Mouse (Mus musculus) kidney, embryonic 16.5 days (tissue): ENCODE data around the gene Sec14l3. TPM values are rescaled to one million over a fixed set of nuclear protein-coding genes. Genes with fewer than 3 reads are reported as not detected.
"Not testable (repeated sequence)": the region's sequence is repeated elsewhere in the genome, so short reads cannot be mapped to it uniquely, and the experiment has no call there.

Source experiments
- ATAC-seq: fragments of 200-750 bp; cut with Nextera tagmentation; 2 replicates; pipeline ENCODE4 v1.8.0; 2017; ENCODE audit warnings: moderate TSS enrichment; ENCODE audit not compliant: low FRiP score, low TSS enrichment
- H3K27ac ChIP-seq: fragments of 300-500 bp; sonication (generic); 2 replicates; pipeline ENCODE4 v1.5.1; 2014; ENCODE audit warnings: low read length
- H3K27me3 ChIP-seq: fragments of 300-500 bp; sonication (generic); 2 replicates; pipeline ENCODE4 v1.6.1; 2014; ENCODE audit warnings: low read length, control low read depth, mixed read lengths; ENCODE audit not compliant: insufficient read depth
- H3K36me3 ChIP-seq: fragments of 300-500 bp; sonication (generic); 2 replicates; pipeline ENCODE4 v1.6.1; 2014; ENCODE audit warnings: low read length, control low read depth, mixed read lengths; ENCODE audit not compliant: insufficient read depth
- H3K4me1 ChIP-seq: fragments of 300-500 bp; sonication (generic); 2 replicates; pipeline ENCODE4 v1.6.1; 2014; ENCODE audit warnings: low read length, control low read depth, mixed read lengths; ENCODE audit not compliant: insufficient read depth
- H3K4me2 ChIP-seq: fragments of 300-500 bp; sonication (generic); replicated peaks from 2 replicates; pipeline ENCODE4 v1.6.1; 2014; ENCODE audit warnings: low read depth, low read length
- H3K4me3 ChIP-seq: fragments of 300-500 bp; sonication (generic); 2 replicates; pipeline ENCODE4 v1.5.1; 2014; ENCODE audit warnings: mild to moderate bottlenecking, low read length
- H3K9ac ChIP-seq: fragments of 300-500 bp; sonication (generic); replicated peaks from 2 replicates; pipeline ENCODE4 v1.6.1; 2014; ENCODE audit warnings: low read length
- H3K9me3 ChIP-seq: fragments of 300-500 bp; sonication (generic); 2 replicates; pipeline ENCODE4 v1.6.1; 2016; ENCODE audit warnings: low read length, control low read depth
- WGBS: fragments of 180-500 bp; shearing (Covaris S2); extraction: QIAGEN DNeasy Blood & Tissue Kit; methylation state at CpG from one replicate; pipeline ENCODE4 v1.1.7; 2014; 5-methylcytosine and 5-hydroxymethylcytosine counted together
- polyA plus RNA-seq: library from polyadenylated mRNA; unstranded; fragments of >200 nt; fragmentation: Nextera tagmentation; extraction: Ambion mirVana; gene quantifications from 2 replicates; pipeline ENCODE4 v1.2.1, GENCODE M21; 2015

The Sec14l3 gene
- polyA plus RNA-seq, 1 experiment from 2014 or later = 1.7 TPM

GRCm38 (mm10) chr11:4099447-4099846 is 34.8 kb downstream of the Sec14l3 start:
- Histone ChIP-seq H3K4me3 (no peak overlapping the region), H3K4me1 (peaks cover 17% of the 10 kb centered on the region), H3K9ac (no peak overlapping the region), H3K27ac (no peak overlapping the region), H3K4me2 (no peak overlapping the region), H3K36me3 (no peaks in the 10 kb centered on the region), H3K9me3 (no peaks in the 10 kb centered on the region), H3K27me3 (no peaks in the 10 kb centered on the region)
- ATAC-seq = no peak
- 74% methylated on average over 3 of the region's 3 CpGs for WGBS

DNA sequence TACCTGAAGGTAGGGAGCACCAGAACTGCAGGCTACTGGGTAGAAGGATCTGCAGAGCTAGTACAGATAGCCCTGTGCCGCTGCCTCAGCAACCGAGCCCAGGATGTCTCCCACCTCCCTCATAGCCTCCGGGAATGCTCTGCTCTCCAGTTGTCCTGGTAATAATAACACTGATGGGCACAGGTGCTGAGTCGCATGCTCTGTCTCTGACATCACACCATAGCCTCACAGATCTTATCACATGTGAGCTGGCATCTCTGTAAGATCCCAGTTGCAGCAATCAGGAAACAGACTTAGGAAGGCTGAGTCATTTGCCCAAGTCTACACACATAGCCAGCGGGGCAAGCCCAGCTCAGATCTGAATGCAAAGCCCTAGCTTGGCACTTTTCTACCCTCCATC is 37.2 kb downstream of the Sec14l3 start:
- Histone ChIP-seq H3K36me3 (no peaks in the 10 kb centered on the region), H3K4me1 (peaks cover 6% of the 10 kb centered on the region), H3K9ac (no peak overlapping the region), H3K4me2 (no peak overlapping the region), H3K27me3 (no peaks in the 10 kb centered on the region), H3K4me3 (no peak overlapping the region), H3K27ac (no peak overlapping the region), H3K9me3 (no peaks in the 10 kb centered on the region)
- ATAC-seq = no peak
- WGBS = 83% methylated on average over 5 of the region's 5 CpGs

DNA sequence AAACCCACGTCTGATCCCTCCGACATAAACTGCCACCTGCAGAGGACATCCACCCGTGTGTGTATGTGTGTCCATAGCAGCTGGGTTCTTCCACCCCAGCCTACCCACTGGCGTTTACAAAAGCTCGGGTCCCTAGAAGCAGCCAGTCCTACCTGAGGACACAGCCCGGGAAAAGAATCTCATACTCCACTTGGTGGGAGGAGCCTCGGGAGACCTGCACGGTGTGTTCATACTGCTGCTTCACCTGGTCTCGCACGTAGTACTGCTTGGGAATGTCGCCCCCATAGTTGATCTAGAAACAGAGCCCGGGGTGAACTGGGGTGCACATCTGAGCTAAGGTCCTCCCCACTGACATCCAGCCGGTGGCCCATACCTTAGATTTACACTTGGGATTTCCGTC is 38.9 kb downstream of the Sec14l3 start:
- 82% methylated on average over 14 of the region's 14 CpGs for WGBS
- H3K36me3 ChIP-seq = no peaks in the 10 kb centered on the region
- H3K4me2 ChIP-seq = no peak overlapping the region
- no peak overlapping the region for H3K9ac ChIP-seq
- H3K27ac ChIP-seq = no peak overlapping the region
- no peak overlapping the region for H3K4me3 ChIP-seq
- no peaks in the 10 kb centered on the region for H3K27me3 ChIP-seq
- H3K4me1 ChIP-seq = no peaks in the 10 kb centered on the region
- no peak for ATAC-seq
- no peaks in the 10 kb centered on the region for H3K9me3 ChIP-seq

DNA sequence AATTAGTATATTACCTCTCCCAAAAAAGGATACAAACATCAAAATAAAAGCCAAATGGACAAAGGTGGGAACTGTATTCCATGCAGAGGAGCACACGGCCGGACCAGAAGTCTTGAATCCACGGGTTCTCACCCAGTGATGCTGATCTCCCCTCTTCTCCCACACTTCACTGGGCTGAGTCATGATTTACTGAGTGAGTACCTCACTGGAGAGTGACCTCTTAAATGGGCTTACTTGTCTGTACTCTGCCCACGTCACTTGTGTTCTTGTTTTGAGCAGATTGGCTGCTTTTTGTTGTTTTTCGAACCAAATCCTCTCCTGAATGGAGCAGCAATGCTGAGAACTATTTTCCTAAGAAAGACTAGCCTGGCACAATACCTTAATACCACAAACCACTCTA is 40.3 kb downstream of the Sec14l3 start:
- no peak overlapping the region for H3K27ac ChIP-seq
- WGBS = 62% methylated on average over 5 of the region's 5 CpGs
- no peaks in the 10 kb centered on the region for H3K9me3 ChIP-seq
- H3K4me1 ChIP-seq = no peaks in the 10 kb centered on the region
- H3K4me3 ChIP-seq = no peak overlapping the region
- ATAC-seq = no peak
- H3K9ac ChIP-seq = no peak overlapping the region
- H3K4me2 ChIP-seq = no peak overlapping the region
- no peaks in the 10 kb centered on the region for H3K27me3 ChIP-seq
- no peaks in the 10 kb centered on the region for H3K36me3 ChIP-seq

DNA sequence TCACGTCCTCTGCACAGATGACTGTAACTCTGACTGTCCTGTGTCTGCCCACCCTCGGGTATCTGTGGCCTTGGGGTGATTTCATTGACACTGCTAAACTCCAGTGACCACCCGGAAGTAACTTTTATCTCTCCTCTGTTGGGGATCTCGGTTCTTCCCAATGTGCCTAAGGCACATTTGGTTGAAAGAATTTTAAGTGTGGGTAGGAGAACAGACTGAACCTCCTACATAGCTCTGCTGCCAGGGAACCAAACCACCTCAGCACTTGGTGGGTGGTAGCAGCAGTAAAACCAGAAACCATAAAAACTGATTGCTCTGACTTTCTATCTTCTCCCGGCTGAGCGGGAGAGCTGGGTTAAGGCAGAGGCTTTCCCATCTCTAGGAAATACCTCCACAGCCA is 40.8 kb downstream of the Sec14l3 start:
- WGBS = 27% methylated on average over 6 of the region's 6 CpGs
- Histone ChIP-seq H3K4me2 (no peak overlapping the region), H3K9ac (no peak overlapping the region), H3K4me1 (no peaks in the 10 kb centered on the region), H3K4me3 (no peak overlapping the region), H3K9me3 (no peaks in the 10 kb centered on the region), H3K27me3 (no peaks in the 10 kb centered on the region), H3K27ac (no peak overlapping the region), H3K36me3 (no peaks in the 10 kb centered on the region)
- ATAC-seq = no peak

- not testable (repeated sequence) for H3K27me3 ChIP-seq, H3K4me2 ChIP-seq, H3K4me1 ChIP-seq, H3K4me3 ChIP-seq, H3K9me3 ChIP-seq, H3K36me3 ChIP-seq, ATAC-seq, H3K27ac ChIP-seq, H3K9ac ChIP-seq
- WGBS = 95% methylated on average over 3 of the region's 6 CpGs
These were observed 43.3 kb downstream of the Sec14l3 start for GRCm38 (mm10) chr11:4107901-4108300.

DNA sequence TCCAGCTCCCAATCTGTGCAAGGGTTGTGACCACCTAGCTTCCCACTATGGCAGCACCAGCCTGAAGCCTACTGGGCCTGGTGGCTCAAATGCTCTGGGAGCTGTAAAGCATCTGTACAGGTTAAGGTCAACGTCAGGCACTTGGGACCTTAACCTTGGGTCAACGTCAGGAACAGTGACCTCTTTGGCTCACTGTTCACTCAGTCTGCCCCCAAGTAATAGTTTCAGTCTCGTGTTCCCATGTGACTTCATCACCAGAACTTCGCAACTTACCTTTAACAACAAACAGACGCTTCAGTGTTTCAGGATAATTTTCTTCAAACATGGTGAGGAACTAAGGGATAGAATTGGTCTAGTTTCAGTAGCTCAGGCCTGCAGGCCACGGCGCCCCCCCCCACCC is 44.0 kb downstream of the Sec14l3 start:
- Histone ChIP-seq H3K4me3 (no peak overlapping the region), H3K27me3 (no peaks in the 10 kb centered on the region), H3K9ac (no peak overlapping the region), H3K27ac (no peak overlapping the region), H3K4me2 (no peak overlapping the region), H3K36me3 (no peaks in the 10 kb centered on the region), H3K4me1 (no peaks in the 10 kb centered on the region), H3K9me3 (no peaks in the 10 kb centered on the region)
- ATAC-seq = no peak
- 69% methylated on average over 7 of the region's 7 CpGs for WGBS

DNA sequence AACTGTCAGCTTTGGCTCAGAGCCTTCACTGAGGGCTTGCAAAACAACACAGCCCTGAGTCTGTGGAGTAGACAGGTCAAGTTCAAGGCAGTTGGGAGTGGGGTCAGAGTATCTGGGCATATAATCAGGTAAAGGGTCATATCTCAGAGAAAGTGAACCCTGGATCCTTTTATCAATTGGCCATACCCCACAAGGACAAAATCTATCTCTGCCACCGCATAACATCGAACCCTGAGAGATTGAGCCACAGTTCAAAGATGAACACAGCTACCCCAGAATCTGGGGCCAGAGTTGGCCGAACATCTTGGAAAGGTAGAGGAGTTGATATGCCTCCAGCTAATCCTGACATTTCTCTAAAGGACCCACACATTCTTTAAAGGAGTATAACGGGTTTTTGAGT is 47.4 kb downstream of the Sec14l3 start:
- ATAC-seq = no peak
- Histone ChIP-seq H3K9me3 (no peaks in the 10 kb centered on the region), H3K36me3 (no peaks in the 10 kb centered on the region), H3K4me3 (no peak overlapping the region), H3K27me3 (no peaks in the 10 kb centered on the region), H3K4me1 (no peaks in the 10 kb centered on the region), H3K4me2 (no peak overlapping the region), H3K27ac (no peak overlapping the region), H3K9ac (no peak overlapping the region)
- 91% methylated on average over 4 of the region's 4 CpGs for WGBS

DNA sequence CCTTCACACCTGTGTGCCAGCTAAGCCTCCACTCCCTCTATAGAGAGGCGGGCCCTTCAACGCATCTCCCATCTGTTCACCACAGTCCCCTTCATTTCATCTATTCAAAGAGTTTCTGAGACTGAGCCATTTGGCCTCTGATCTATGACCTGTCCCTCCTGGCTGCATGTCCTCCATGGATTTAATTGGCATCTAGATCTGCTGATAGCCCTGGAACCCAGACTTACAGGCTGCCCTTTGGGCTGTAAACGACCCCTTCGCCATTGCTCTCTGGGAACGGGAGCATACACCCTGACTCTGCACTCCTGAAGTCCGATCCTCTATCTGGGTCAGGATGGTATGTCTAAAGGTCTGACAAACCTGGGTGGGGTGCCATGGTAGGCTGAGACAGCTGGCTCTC is 48.2 kb downstream of the Sec14l3 start:
- Histone ChIP-seq H3K36me3 (no peaks in the 10 kb centered on the region), H3K4me2 (no peak overlapping the region), H3K9ac (no peak overlapping the region), H3K9me3 (no peaks in the 10 kb centered on the region), H3K4me1 (peaks cover 5% of the 10 kb centered on the region; the same call in 1 of the 2 replicates), H3K27ac (no peak overlapping the region), H3K4me3 (no peak overlapping the region), H3K27me3 (no peaks in the 10 kb centered on the region)
- WGBS = 49% methylated on average over 6 of the region's 6 CpGs
- no peak for ATAC-seq

DNA sequence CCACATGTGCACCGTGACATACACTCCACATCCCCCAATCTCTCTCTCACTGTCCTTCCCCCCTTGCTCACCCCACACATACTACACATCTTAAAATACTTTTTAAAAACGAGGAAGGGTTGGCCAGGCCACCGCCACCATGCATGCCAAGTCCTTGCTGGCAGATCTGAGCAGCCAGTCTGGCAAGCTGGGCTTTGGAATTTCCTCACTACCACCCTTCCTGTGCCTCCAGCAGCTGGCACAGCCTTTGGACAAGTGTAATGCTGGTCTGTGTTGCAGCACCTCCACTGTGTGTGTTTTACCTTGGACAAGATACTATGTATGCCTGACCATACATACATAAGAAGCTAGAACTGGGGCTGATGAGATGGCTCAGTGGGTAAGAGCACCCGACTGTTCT is 48.9 kb downstream of the Sec14l3 start:
- Histone ChIP-seq H3K4me1 (peaks cover 9% of the 10 kb centered on the region; the same call in 1 of the 2 replicates), H3K9me3 (no peaks in the 10 kb centered on the region), H3K36me3 (no peaks in the 10 kb centered on the region), H3K9ac (no peak overlapping the region), H3K4me3 (no peak overlapping the region), H3K4me2 (no peak overlapping the region), H3K27ac (no peak overlapping the region), H3K27me3 (no peaks in the 10 kb centered on the region)
- WGBS = 86% methylated on average over 4 of the region's 4 CpGs
- ATAC-seq = no peak

- Histone ChIP-seq H3K4me1 (peaks cover 9% of the 10 kb centered on the region; the same call in 1 of the 2 replicates), H3K4me2 (no peak overlapping the region), H3K36me3 (no peaks in the 10 kb centered on the region), H3K9ac (no peak overlapping the region), H3K9me3 (no peaks in the 10 kb centered on the region), H3K4me3 (no peak overlapping the region), H3K27me3 (peaks cover 1% of the 10 kb centered on the region; the same call in 1 of the 2 replicates), H3K27ac (no peak overlapping the region)
- ATAC-seq = no peak
- WGBS = 86% methylated on average over 6 of the region's 6 CpGs
These were observed 49.3 kb downstream of the Sec14l3 start for GRCm38 (mm10) chr11:4113970-4114369.
